Mouse (Mus musculus): Measurements from ENCODE around the gene Sclt1. TPM values are rescaled to one million over a fixed set of nuclear protein-coding genes. Genes with fewer than 3 reads are reported as not detected.
"Not testable (repeated sequence)": the region's sequence is repeated elsewhere in the genome, so short reads cannot be mapped to it uniquely, and the experiment has no call there.

Sclt1 gene
- total RNA-seq (2021): 1 to 10 TPM; 5.0 to 5.4 TPM
- long read RNA-seq, experiment 1, transcript Sclt1-201 (21 exons, 3,005 nt): major isoform, 6 of 8 reads
- long read RNA-seq, experiment 1, partial matches to known transcripts: 1 of 8 reads
- long read RNA-seq, experiment 1, other reads (novel, unspliced or antisense): 1 of 8 reads
- long read RNA-seq, experiment 2, transcript Sclt1-201 (21 exons, 3,005 nt): major isoform, 5 of 8 reads
- long read RNA-seq, experiment 2, partial matches to known transcripts: 1 of 8 reads
- long read RNA-seq, experiment 2, other reads (novel, unspliced or antisense): 2 of 8 reads

DNA sequence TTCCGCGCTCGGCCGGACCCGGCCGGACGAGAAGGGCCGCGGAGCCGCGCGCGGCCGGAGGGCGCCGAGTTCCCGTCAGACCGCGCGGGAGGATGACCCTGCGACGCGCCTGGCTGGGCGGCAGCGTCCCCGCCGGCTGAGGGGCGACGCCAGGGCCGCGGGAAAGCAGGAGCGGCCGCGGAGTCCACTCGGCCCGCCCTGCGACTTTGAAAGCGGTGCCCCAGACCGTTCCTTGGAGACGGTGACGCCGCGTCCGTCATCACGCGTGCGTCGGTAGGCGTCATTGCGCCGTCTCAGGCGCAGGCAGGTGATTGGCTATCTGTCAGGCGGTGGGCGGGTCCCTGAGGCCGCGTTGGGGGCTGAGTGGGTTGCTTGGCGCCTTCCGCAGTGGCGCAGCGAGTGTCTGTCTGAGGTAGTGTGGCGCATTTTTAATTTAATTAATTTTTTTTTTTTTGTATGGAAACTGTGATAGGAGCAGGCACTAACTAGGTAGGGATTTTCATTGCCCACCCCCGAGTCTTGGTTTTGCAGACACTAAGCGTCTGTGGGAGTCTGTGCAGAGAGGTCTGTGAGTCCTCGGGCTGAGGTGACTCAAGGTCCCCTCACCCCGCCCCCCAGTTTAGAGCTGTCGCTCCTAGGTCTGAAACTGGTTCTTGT is at the start of gene Sclt1, which contains the start of gene D3Ertd751e:
Gene Sclt1, minus strand, starts transcription at position 237 of the 657 bp plus-strand sequence.
Gene D3Ertd751e, plus strand, starts transcription at position 334 of the 657 bp plus-strand sequence.
- intact Hi-C loops (cut with DNase I): no loop called here
- H3K4me3 ChIP-seq: peak within 1 kb of the TSS; percentile 89
- peak within 1 kb of the TSS; percentile 94 for H3K27ac ChIP-seq
- peak; percentile 98 for DNase-seq
- TF ChIP-seq CTCF (IDR thresholded peaks at IDR 0.05): no peak

DNA sequence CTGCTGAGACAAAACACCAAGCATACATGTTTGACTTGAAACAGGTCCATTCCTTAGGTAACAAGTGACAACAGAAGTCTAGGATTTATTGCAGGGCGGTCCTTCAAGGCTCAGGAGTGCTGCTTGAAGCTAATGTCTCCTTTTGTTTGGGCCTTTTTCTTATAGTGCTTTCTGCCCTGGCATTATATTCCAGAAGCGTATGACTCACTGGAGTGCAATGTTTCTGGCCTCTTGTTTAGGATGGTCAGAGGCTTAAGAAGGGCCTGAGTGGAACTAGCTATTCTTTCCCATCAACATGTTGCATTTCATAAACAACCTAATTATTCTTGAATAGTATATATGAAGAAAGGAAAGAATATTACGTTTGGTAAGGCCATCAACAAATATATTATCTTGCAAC is 19.8 kb upstream of the Sclt1 start:
- Histone ChIP-seq H3K4me3 (no peak overlapping the region), H3K27ac (no peak overlapping the region)
- no peak for TF ChIP-seq CTCF (IDR thresholded peaks at IDR 0.05)
- no peak for DNase-seq
- intact Hi-C loops (cut with DNase I): no loop called here

DNA sequence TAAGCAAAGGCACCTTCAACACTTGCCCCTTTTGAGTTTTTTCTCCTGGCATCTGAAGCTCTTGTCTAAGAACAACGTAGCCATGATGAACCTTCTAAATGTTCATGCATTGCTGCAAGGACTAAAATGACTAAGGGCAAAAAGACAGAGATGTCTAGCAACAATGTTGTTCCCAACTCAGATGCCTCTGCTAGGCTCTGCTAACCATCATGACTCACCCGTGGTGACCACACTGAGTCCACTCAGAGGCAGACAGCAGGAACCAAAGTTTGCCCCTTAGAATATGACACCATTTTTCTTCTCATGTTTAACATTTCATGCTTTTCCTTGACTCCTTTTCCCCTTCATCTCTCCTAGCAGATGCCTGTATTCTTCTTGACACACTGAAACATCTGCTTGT is 12.2 kb upstream of the Sclt1 start:
- no peak overlapping the region for H3K27ac ChIP-seq
- TF ChIP-seq CTCF (IDR thresholded peaks at IDR 0.05): no peak
- no peak for DNase-seq
- intact Hi-C loops (cut with DNase I): no loop called here
- H3K4me3 ChIP-seq: no peak overlapping the region

DNA sequence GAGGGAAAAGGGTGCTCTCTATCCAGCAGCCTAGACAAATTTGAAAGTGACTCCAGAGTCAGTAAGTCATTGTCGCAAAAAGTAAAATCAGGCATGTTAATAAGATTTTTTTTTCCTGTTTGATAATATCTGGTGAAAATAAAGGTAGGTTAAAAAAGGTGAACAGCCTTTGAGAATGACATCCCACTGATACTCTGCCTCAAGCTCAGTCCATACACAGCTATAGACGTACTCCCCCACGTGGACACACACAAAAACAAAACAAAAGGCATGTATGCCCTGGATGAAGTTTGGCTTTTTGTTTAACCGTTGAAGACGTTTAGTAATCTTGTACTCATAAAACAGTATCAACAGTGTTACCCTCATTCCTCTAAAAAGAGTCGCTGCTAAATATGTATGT is 1.1 kb upstream of the Sclt1 start:
- Histone ChIP-seq H3K27ac (peak overlapping the region; percentile 94), H3K4me3 (peak overlapping the region; percentile 89)
- no peak for DNase-seq
- intact Hi-C loops (cut with DNase I): no loop called here
- TF ChIP-seq CTCF (IDR thresholded peaks at IDR 0.05): peak; percentile 21; the same call in 1 of the 2 replicates

DNA sequence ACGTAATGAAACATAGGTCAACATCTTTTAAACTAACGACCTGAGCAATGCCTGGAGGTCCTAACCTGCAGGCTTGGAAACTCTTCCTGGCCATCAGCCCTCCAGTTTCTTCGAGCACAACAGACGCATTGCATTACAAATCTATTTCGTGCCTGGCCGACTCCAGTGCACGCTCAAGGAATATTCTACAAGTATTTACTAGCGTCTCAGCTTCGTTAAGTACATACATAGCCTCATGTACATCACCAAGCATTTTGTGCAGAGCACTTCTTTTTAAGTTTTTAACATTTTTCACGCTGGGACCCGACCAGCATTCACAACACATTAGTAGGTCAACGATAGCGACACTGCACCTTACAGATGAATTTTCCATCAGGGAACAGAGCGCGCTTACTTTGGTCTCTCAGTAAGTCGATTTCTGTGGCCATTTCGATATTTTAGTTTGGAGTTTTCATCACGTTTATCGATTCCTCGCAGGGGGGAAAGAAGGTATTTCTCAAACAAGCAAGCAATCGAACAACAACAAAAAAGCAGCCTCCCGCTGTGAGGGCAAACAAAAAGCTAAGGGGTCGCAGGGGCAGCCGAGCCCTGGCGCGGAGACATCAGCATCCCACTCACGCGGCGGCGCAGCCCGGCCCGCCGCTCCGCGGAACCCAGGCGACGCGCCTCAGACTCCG is 575 bp downstream of the Sclt1 start:
- Histone ChIP-seq H3K27ac (peak overlapping the region; percentile 94), H3K4me3 (peak overlapping the region; percentile 89)
- DNase-seq: no peak
- TF ChIP-seq CTCF (IDR thresholded peaks at IDR 0.05): no peak
- intact Hi-C loops (cut with DNase I): no loop called here

DNA sequence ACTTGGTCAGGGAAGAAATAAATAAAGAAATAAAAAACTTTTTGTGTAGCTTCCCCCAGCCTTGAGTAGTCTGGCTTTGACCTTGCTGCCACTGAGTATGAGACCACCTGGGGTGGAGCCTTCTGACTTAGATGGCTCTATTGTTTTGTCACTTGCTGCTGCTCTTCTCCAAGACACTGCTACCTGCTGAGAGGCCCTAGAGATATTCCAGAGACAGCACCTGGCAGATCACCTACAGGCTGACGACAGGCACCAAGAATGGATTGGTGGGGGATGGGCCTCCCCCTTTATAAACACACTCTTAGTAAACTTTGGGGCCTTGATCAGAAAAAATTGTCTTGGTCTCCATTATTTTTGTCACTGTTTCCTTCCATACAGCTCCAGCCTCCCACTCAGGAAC is 46.6 kb downstream of the Sclt1 start:
- TF ChIP-seq CTCF (IDR thresholded peaks at IDR 0.05): no peak
- no peak overlapping the region for H3K4me3 ChIP-seq
- no peak overlapping the region for H3K27ac ChIP-seq
- DNase-seq: no peak
- intact Hi-C loops (cut with DNase I): no loop called here

DNA sequence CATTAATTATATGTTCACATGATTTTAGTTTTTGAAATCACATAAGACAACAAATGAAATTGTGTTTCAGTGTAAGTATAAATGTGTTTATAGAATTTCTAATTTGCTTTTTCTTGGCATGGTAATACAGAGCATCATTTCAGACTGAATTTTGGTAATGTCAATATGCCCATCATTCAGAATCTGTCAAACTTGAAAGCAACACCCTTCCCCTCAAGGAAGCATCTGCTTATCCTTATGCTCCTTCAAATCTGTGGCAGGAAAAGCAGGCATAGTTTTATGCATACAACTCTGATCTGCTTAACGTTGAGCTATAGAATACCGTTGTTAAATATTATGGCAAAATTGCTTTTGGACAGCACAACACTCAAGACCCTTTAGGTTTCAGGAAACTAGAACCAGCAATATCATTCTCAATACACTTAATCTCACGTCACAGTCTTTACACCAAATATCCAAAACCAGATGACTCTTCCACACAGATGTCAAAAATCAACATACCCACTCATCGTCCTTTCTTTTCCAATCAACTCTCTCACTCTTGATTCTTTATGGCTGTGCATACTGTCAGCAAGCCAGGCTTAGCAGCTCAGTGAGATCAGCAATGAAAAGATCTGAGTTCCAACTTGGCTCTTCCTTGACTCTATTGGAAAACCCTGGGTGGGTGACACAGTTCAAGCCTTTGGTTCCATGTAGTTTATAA is 49.7 kb downstream of the Sclt1 start:
- Histone ChIP-seq H3K27ac (no peak overlapping the region), H3K4me3 (no peak overlapping the region)
- TF ChIP-seq CTCF (IDR thresholded peaks at IDR 0.05): no peak
- intact Hi-C loops (cut with DNase I): no loop called here
- DNase-seq: no peak

DNA sequence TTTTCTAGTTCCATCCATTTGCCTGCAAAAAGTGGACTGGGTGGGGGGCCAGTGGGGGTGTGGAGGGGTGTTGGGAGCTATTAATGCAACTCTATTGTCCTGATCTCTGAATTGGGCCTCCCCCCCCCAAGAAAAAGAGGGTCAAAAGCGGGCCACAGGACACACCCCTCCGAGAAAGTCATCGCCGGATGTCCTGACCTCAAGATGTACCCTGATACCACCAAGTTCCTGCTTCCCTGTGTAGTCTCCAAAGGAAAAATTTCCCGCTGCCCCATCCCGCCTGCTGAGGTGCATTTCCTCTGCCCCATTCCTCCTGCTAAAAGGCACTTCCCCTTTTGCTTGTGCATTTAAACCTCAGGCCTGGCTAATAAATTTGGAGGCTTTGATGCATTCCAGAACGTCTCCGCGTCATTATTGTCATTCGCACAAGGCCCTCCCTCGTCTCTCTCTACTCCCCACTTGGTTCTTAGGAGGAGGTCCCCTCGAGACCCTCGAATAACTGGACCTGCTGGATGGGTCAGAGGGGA is 52.1 kb downstream of the Sclt1 start:
- H3K4me3 ChIP-seq; DNase-seq; H3K27ac ChIP-seq; intact Hi-C loops (cut with DNase I): not testable (repeated sequence)

DNA sequence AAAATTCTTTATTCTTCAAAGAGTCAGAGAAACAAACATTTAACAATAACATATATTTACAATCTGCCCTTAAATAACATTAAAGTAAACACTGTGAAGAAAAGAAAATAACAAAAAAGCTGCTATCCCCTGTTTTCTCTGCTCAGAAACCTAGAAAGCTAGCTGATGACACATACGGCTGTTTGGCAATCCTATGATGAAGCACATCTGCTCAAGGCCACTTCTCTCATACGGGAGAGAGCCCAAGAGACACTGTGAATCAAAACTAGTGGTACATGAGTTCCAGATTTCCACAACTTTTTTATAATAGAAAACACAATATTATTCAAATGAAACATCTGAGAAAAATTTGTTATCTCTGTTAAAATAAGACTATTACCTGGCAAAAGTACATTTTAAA is 55.9 kb downstream of the Sclt1 start:
- DNase-seq: no peak
- Histone ChIP-seq H3K27ac (no peak overlapping the region), H3K4me3 (no peak overlapping the region)
- intact Hi-C loops (cut with DNase I): no loop called here
- TF ChIP-seq CTCF (IDR thresholded peaks at IDR 0.05): no peak

DNA sequence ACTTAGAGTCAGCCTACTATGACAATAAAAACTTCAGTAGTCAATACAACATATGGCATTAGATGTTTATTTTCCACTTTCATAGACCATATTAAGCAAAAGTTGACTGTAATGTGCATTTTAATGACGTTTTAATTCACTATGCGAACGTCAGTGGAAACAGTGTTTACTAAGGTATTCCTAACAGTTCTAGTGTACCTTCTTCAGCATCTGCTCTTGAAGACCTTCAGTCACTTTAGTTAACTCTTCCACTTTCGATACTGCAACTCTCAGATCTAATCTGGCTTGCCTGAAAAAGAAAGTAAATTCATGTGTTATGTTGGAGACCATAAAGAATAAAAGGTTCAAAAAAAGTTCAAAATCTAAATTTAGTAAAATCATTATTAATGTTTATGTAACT is 60.2 kb downstream of the Sclt1 start:
- TF ChIP-seq CTCF (IDR thresholded peaks at IDR 0.05): no peak
- intact Hi-C loops (cut with DNase I): no loop called here
- no peak overlapping the region for H3K27ac ChIP-seq
- DNase-seq: no peak
- H3K4me3 ChIP-seq: no peak overlapping the region

DNA sequence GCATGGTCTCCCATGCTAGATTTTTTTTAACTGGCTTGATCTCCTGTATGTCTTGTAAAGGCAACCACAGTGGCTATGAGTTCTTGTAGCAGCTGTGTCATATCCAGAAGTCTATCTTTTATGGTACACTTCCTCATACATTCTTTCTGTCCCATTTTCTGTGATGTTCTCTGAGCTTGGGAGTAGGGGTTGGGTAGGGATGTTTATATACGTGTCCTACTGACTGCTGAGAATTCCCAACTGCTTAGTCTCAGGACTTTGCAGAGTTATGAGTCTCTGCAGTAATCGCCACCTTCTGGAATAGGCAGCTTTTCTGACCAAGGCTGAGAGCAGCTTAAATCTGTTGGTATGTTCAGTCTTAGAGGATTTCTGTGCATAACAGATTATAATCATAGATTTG is 65.7 kb downstream of the Sclt1 start:
- TF ChIP-seq CTCF (IDR thresholded peaks at IDR 0.05): no peak
- intact Hi-C loops (cut with DNase I): no loop called here
- no peak for DNase-seq
- no peak overlapping the region for H3K4me3 ChIP-seq
- H3K27ac ChIP-seq: no peak overlapping the region

DNA sequence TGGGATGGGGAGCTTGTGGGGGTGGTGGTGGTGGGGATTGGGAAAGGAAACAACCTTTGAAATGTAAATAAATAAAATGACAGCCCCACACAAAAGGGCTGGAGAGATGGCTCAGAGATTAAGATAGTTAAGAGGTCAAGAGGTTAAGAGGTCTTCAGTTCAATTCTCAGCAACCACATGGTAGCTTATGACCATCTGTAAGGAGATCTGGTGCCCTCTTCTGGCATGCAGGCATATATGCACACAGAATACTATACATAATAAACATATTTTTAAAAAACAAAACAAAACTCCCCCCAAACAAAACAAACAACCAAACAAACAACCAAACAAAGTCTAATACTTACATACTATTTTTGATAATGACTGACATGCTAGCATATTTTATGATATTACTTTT is 67.5 kb downstream of the Sclt1 start:
- intact Hi-C loops (cut with DNase I): no loop called here
- H3K27ac ChIP-seq: no peak overlapping the region
- no peak overlapping the region for H3K4me3 ChIP-seq
- DNase-seq: no peak
- peak; percentile 45 for TF ChIP-seq CTCF (IDR thresholded peaks at IDR 0.05)
